Mouse (Mus musculus) midbrain, embryonic 13.5 days (tissue): Measurements from ENCODE around the gene Zfp511. TPM values are rescaled to one million over a fixed set of nuclear protein-coding genes. Genes with fewer than 3 reads are reported as not detected.

Source experiments
- ATAC-seq: fragments of 200-750 bp; cut with Nextera tagmentation; 2 replicates; pipeline ENCODE4 v1.8.0; 2017; ENCODE audit warnings: mild to moderate bottlenecking, moderate TSS enrichment, moderate library complexity
- H3K27ac ChIP-seq: fragments of 300-500 bp; sonication (generic); 2 replicates; pipeline ENCODE4 v1.5.1; 2015; ENCODE audit warnings: inconsistent platforms, mild to moderate bottlenecking, moderate library complexity
- H3K27me3 ChIP-seq: fragments of 300-500 bp; sonication (generic); 2 replicates; pipeline ENCODE4 v1.6.1; 2015; ENCODE audit warnings: mild to moderate bottlenecking, inconsistent platforms
- H3K36me3 ChIP-seq: fragments of 300-500 bp; sonication (generic); 2 replicates; pipeline ENCODE4 v1.6.1; 2015; ENCODE audit warnings: mild to moderate bottlenecking, inconsistent platforms
- H3K4me1 ChIP-seq: fragments of 300-500 bp; sonication (generic); replicated peaks from 2 replicates; pipeline ENCODE4 v1.6.1; 2015; ENCODE audit warnings: inconsistent platforms
- H3K4me2 ChIP-seq: fragments of 300-500 bp; sonication (generic); replicated peaks from 2 replicates; pipeline ENCODE4 v1.6.1; 2015; ENCODE audit warnings: moderate library complexity, mild to moderate bottlenecking, inconsistent platforms
- H3K4me3 ChIP-seq: fragments of 300-500 bp; sonication (generic); replicated peaks from 2 replicates; pipeline ENCODE4 v1.5.1; 2015; ENCODE audit warnings: mild to moderate bottlenecking, inconsistent platforms
- H3K9ac ChIP-seq: fragments of 300-500 bp; sonication (generic); replicated peaks from 2 replicates; pipeline ENCODE4 v1.6.1; 2015; ENCODE audit warnings: mild to moderate bottlenecking, inconsistent platforms
- H3K9me3 ChIP-seq: fragments of 300-500 bp; sonication (generic); 2 replicates; pipeline ENCODE4 v1.6.1; 2016; ENCODE audit warnings: mild to moderate bottlenecking, inconsistent platforms
- WGBS: fragments of 180-500 bp; shearing (Covaris S2); methylation state at CpG from one replicate; pipeline ENCODE4 v1.1.7; 2015; 5-methylcytosine and 5-hydroxymethylcytosine counted together
- polyA plus RNA-seq: library from polyadenylated mRNA; unstranded; fragments of >200 nt; fragmentation: Nextera tagmentation; extraction: Ambion mirVana; gene quantifications from 2 replicates; pipeline ENCODE4 v1.2.1, GENCODE M21; 2015

Zfp511 gene
- polyA plus RNA-seq, 1 experiment from 2014 or later, result 50.7 TPM

DNA sequence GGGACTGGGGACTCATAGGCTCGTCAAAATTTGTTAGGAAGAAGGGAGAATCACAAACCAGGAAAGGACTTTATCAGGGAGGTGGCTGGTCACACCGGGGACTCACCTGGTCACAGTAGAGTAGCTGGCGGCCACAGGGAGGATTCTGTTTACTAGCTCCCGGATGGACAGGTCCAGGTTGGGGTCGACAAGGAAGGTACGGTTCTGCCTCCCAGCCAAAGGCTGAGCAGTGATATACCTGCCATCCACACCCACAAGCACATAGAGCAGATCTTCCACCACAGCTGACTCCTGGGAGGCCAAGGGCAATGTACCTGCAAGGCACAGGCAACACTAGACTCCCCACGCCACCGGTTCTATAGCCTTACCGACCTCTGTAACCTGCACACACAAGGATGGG lies 28.4 kb upstream of the Zfp511 start:
- Histone ChIP-seq H3K9ac (no peak overlapping the region), H3K27ac (no peak overlapping the region), H3K36me3 (peaks cover 59% of the 10 kb centered on the region), H3K9me3 (no peaks in the 10 kb centered on the region), H3K4me2 (no peak overlapping the region), H3K4me3 (no peak overlapping the region), H3K27me3 (no peaks in the 10 kb centered on the region), H3K4me1 (no peaks in the 10 kb centered on the region)
- ATAC-seq, result no peak
- 95% methylated on average over 9 of the region's 9 CpGs for WGBS

DNA sequence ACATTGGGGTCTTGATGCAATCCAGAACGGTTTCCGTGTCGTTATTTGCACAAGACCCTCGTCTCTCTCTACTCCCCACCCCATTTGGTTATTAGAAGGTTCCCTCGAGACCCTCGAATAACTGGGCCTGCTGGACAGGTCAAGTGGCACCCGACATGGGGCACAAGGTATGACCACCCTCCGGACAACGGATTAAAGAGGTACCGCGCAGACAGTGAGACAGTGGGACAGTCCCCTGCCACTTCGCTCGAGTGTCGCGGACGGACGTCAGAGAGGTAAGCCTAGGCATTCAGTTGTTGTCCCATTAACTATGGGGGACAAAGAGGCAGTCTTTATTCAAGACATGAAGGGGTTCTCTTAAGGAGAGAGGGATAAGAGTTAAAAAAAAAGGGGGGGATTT lies 24.9 kb upstream of the Zfp511 start:
- Histone ChIP-seq H3K9ac (no peak overlapping the region), H3K4me3 (no peak overlapping the region), H3K4me1 (no peaks in the 10 kb centered on the region), H3K27ac (no peak overlapping the region), H3K27me3 (no peaks in the 10 kb centered on the region), H3K9me3 (no peaks in the 10 kb centered on the region), H3K36me3 (peaks cover 37% of the 10 kb centered on the region), H3K4me2 (no peak overlapping the region)
- no peak for ATAC-seq
- 98% methylated on average over 17 of the region's 17 CpGs for WGBS

DNA sequence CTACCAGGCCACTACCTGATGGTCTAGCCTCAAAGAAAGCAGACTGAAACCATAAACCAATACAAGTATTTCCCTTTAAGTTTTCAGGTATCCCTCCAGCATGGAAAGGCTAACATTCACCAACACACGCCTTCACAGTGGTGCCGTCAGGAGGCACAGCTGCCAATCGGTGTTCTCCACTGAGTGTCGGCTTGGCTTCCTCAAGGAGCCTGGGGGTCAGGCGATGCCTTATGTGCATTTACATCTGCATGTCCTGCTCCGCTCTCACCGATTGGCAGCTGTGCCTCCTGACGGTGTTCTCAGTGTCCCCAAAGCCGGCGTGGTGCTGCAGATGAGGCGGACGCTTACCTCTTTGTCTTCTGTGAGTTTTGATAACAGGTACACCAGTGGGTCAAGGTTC lies 4.4 kb upstream of the Zfp511 start:
- no peak for ATAC-seq
- Histone ChIP-seq H3K4me1 (peaks cover 17% of the 10 kb centered on the region), H3K4me2 (no peak overlapping the region), H3K36me3 (peaks cover 60% of the 10 kb centered on the region), H3K9me3 (no peaks in the 10 kb centered on the region), H3K4me3 (no peak overlapping the region), H3K9ac (no peak overlapping the region), H3K27me3 (no peaks in the 10 kb centered on the region), H3K27ac (no peak overlapping the region)
- 93% methylated on average over 12 of the region's 12 CpGs for WGBS

DNA sequence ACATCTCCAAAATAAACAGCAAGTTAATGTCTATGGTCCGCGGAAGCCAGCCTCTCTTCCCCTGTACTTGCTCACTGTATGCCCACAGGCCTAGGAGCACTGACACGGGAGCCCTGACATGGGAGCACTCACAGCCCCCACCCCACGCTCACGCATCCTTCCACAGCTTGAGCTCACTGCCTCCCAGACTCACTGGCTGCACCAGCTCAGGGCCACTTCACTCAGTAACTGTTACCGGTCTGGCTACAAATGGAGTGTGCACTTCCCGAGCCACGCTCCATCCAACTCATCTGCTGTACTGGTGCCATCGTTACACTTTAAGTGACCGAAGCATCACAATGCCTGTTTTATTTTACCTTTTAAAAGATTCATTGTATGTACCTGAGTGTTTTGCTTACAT lies 3.8 kb upstream of the Zfp511 start:
- Histone ChIP-seq H3K9me3 (no peaks in the 10 kb centered on the region), H3K9ac (no peak overlapping the region), H3K4me3 (no peak overlapping the region), H3K36me3 (peaks cover 60% of the 10 kb centered on the region), H3K4me1 (peaks cover 23% of the 10 kb centered on the region), H3K4me2 (no peak overlapping the region), H3K27me3 (0 out of 2 replicates have a peak, but pooled peaks cover 2% of the 10 kb centered on the region), H3K27ac (no peak overlapping the region)
- 96% methylated on average over 10 of the region's 10 CpGs for WGBS
- ATAC-seq, result no peak

DNA sequence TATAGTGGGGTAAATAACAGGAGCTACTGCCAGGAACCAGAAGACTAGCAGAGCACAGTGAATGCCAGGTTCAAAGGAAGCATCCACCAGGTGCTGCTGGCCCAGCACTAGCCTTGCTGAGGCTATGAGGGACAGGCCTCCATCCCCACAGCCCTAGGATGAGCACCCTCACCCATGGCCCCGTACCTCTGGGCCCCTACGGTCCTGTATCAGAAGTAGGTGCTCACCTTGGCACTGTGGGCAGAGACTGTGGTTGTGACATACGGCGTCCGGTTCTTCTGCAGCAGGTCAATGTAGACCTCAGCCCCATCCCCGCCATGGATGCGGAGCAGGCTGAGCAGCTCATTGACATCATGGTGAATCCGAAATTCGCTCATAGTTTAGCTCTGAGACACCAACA lies 2.8 kb upstream of the Zfp511 start:
- H3K9ac ChIP-seq, result no peak overlapping the region
- peaks cover 26% of the 10 kb centered on the region for H3K4me1 ChIP-seq
- peaks cover 53% of the 10 kb centered on the region for H3K36me3 ChIP-seq
- H3K4me2 ChIP-seq, result no peak overlapping the region
- H3K27me3 ChIP-seq, result 0 out of 2 replicates have a peak, but pooled peaks cover 5% of the 10 kb centered on the region
- WGBS, result 97% methylated on average over 9 of the region's 9 CpGs
- H3K9me3 ChIP-seq, result no peaks in the 10 kb centered on the region
- ATAC-seq, result no peak
- no peak overlapping the region for H3K4me3 ChIP-seq
- H3K27ac ChIP-seq, result no peak overlapping the region

DNA sequence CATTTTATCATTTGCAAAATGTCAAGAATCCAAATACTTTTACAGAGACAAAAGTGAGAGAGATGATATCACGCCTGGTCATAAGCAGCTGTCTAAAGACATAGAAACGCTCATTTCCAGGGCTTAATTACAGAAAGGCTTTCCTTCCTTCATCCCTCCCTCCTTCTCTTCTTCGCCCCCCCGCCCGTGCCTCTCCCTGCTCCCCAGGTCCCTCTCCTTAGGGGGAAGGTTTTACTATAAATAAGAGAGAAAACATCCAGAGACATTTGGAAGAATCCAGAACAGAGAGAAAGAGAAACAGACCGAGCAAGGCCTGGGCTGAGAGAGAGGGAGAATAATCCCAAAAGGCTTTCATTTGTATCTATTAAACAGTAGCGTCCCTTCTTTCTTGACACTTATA lies 735 bp upstream of the Zfp511 start:
- H3K27me3 ChIP-seq, result 0 out of 2 replicates have a peak, but pooled peaks cover 5% of the 10 kb centered on the region
- H3K27ac ChIP-seq, result no peak overlapping the region
- H3K4me2 ChIP-seq, result peak overlapping the region; percentile 92
- H3K9ac ChIP-seq, result peak overlapping the region; percentile 90
- H3K4me3 ChIP-seq, result peak overlapping the region; percentile 89
- WGBS, result 23% methylated on average over 7 of the region's 7 CpGs
- peaks cover 46% of the 10 kb centered on the region for H3K36me3 ChIP-seq
- no peaks in the 10 kb centered on the region for H3K9me3 ChIP-seq
- H3K4me1 ChIP-seq, result peaks cover 26% of the 10 kb centered on the region
- ATAC-seq, result no peak

DNA sequence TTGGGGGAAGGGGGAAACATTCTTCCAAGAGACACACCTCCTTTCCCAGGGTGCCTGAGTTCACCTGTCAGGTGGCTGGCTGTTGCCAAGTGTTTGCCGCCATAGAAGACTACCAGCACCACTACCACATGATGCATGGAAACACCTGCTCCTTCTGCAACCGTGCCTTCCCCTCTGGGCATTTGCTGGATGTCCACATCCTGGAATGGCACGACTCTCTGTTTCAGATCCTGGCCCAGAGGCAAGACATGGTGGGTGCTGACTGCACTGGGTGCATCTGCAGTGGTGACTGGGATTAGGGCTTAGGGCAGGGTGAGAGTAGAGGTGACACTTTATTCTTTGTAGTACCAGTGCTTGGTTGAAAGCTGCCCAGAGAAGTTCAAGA lies 972 bp downstream of the Zfp511 start:
- WGBS, result 54% methylated on average over 3 of the region's 3 CpGs
- Histone ChIP-seq H3K36me3 (peaks cover 38% of the 10 kb centered on the region), H3K27ac (no peak overlapping the region), H3K4me3 (peak overlapping the region; percentile 89), H3K9me3 (no peaks in the 10 kb centered on the region), H3K4me2 (peak overlapping the region; percentile 92), H3K9ac (peak overlapping the region; percentile 90; the same call in 1 of the 2 replicates), H3K4me1 (peaks cover 26% of the 10 kb centered on the region), H3K27me3 (0 out of 2 replicates have a peak, but pooled peaks cover 10% of the 10 kb centered on the region)
- ATAC-seq, result no peak

DNA sequence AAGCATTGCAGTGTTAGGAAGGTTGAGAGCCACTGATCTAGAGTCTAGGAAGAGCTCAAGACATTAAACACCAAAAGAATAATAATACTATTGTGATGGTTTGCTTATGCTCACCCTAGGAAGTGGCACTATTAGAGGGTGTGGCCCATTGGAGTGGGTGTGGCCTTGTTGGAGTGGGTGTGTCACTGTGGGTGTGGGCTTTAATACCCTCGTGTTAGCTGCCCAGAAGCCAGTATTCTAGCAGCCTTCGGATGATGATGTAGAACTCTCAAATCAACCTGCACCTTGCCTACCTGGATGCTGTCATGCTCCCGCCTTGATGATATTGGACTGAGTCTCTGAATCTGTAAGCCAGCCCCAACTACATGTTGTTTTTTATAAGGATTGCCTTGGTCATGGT lies 6.5 kb downstream of the Zfp511 start:
- H3K36me3 ChIP-seq, result peaks cover 22% of the 10 kb centered on the region
- 69% methylated on average over 3 of the region's 3 CpGs for WGBS
- peaks cover 59% of the 10 kb centered on the region for H3K27me3 ChIP-seq
- no peaks in the 10 kb centered on the region for H3K9me3 ChIP-seq
- peaks cover 3% of the 10 kb centered on the region for H3K4me1 ChIP-seq
- no peak overlapping the region for H3K27ac ChIP-seq
- no peak overlapping the region for H3K9ac ChIP-seq
- no peak for ATAC-seq
- no peak overlapping the region for H3K4me3 ChIP-seq
- no peak overlapping the region for H3K4me2 ChIP-seq

DNA sequence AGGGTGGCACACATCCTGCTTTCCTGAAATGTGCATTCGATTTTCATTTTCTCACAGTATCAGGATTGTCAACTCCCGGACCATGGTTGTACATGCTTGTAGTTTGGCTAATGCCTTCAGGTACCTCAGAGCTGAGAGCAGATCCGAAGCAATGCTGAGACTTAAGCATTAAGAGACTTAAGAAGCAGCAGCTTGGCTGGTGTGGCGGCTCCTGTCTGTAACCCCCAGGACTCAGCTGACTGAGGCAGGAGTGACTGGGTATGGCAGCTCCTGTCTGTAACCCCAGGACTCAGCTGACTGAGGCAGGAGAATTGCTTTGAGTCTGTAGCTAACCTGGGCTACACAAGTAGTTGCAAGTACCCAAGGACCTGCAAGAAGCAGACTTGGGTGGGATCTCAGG lies 9.4 kb downstream of the Zfp511 start:
- no peak overlapping the region for H3K27ac ChIP-seq
- H3K4me2 ChIP-seq, result no peak overlapping the region
- H3K9me3 ChIP-seq, result no peaks in the 10 kb centered on the region
- peaks cover 87% of the 10 kb centered on the region for H3K27me3 ChIP-seq
- 74% methylated on average over 4 of the region's 4 CpGs for whole genome bisulfite sequencing
- no peak for ATAC-seq
- H3K9ac ChIP-seq, result no peak overlapping the region
- no peak overlapping the region for H3K4me3 ChIP-seq
- H3K4me1 ChIP-seq, result peaks cover 24% of the 10 kb centered on the region
- H3K36me3 ChIP-seq, result peaks cover 7% of the 10 kb centered on the region

DNA sequence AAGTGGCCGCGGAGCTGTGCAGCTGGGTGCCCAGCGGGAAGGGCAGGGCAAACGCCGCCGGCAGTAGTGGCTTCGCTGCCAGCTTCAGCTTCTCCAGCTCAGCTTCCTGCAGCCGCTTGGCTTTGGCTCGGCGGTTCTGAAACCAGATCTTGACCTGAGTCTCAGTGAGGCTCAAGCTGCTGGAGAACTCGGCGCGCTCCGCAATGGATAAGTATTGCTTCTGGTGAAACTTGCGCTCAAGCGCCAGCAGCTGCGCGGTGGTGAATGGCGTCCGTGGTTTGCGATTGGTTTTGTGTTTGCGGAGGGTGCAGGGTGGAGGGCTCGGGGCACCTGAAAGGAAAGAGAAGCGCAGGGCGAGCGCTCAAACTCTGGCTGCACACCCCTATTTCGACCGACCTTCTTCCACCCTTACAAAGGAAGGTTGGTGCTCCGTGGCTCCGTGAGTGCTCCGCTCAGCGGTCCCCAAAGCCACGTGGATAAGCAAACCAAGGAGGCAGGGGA lies 11.7 kb downstream of the Zfp511 start:
- WGBS, result 1% methylated on average over 33 of the region's 33 CpGs
- Histone ChIP-seq H3K27ac (no peak overlapping the region), H3K9me3 (no peaks in the 10 kb centered on the region), H3K4me1 (peaks cover 24% of the 10 kb centered on the region), H3K27me3 (peaks cover 99% of the 10 kb centered on the region), H3K9ac (peak overlapping the region; percentile 45; the same call in 1 of the 2 replicates), H3K4me3 (peak overlapping the region; percentile 41), H3K4me2 (peak overlapping the region; percentile 60), H3K36me3 (no peaks in the 10 kb centered on the region)
- ATAC-seq, result peak; percentile 29; the same call in 1 of the 2 replicates

DNA sequence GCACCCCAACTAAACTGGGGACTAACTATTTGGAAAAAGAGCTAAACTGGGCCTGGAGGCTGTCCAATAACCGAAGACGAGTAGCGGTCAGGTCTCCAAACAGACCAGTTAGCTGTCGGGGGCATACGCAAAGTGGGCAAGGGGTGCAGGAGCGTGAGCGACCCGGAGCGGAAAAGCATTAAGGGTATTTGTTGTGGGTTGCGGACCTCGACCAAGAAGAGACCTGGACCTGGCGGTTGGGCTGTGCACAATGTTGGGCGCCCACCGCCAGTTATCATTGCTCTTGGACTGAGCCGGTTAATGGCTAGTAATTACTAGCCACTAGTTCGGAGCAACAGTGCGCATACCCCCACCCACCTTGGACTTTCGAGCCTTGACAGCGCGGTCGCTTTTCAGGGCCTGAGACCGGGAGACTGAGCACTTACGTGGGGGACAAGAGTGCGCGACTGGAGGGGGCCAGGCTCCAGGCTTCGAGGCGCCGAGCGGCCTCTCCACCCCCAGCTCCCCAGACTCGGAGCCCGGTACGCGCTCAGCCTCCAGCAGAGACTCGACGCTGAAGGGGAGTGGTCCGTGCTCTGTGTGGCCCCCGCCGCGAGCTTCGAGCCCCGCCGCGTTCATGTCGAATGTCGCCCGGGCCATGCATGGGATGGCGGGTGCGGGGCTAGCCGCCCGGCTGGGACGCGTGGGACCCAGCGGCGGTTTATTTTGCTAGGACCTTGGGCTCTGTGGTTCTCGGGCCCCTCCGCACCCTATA lies 12.3 kb downstream of the Zfp511 start, which contains the start of gene Msx3:
Gene Msx3, minus strand, starts transcription at position 729 of the 754 bp plus-strand sequence.
- Histone ChIP-seq H3K9ac (peak within 1 kb of the TSS; percentile 44), H3K27ac (no peak within 1 kb of the TSS; the same call in 1 of the 2 replicates)
- ATAC-seq, result peak; percentile 74

DNA sequence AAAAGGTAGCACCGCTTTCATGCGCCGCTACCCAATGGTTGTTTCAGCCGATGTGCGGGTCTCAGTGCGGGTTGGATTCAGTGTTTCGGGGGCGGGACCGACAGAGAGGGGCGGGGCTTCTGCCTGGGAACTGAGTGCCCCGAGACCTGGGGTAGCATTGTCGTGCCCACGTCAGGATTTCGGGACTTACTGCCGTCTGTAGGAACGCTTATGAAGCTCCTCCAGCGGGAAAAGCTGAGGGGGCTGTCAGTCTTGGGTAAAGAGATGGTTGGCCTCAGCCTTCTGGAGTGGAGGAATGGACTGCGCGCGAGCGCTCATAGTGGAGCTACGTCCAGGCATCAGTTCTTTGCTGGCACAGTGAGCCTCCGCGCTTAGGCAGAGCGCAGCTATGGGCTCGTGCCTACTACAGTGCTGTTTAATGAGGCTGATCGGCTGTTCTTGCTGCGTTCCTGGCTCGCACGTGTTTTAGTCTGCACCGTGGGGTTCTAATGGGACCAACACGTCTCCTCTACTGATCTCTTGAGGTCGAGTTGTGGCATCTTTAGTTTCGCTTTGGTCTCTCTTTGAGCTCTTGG lies 13.0 kb downstream of the Zfp511 start:
- WGBS, result under 1% methylated on average over 34 of the region's 34 CpGs
- peak overlapping the region; percentile 44; the same call in 1 of the 2 replicates for H3K9ac ChIP-seq
- ATAC-seq, result peak; percentile 74

More for the DNA sequence above, 12.3 kb downstream of the Zfp511 start, which contains the start of gene Msx3:
- Histone ChIP-seq H3K36me3 (no peaks in the 10 kb centered on the region), H3K27me3 (peaks cover 99% of the 10 kb centered on the region), H3K9me3 (no peaks in the 10 kb centered on the region), H3K4me2 (peak within 1 kb of the TSS; percentile 60), H3K4me3 (peak within 1 kb of the TSS; percentile 41), H3K4me1 (peaks cover 24% of the 10 kb centered on the region)
- 2% methylated on average over 56 of the region's 56 CpGs for WGBS

More for the DNA sequence above, 13.0 kb downstream of the Zfp511 start:
- Histone ChIP-seq H3K4me2 (peak overlapping the region; percentile 60), H3K27ac (no peak overlapping the region; the same call in 1 of the 2 replicates), H3K9me3 (no peaks in the 10 kb centered on the region), H3K36me3 (no peaks in the 10 kb centered on the region), H3K27me3 (peaks cover 100% of the 10 kb centered on the region), H3K4me3 (peak overlapping the region; percentile 41), H3K4me1 (peaks cover 24% of the 10 kb centered on the region)
